Mouse (Mus musculus) liver, postnatal 0 days (tissue): ENCODE data around the gene Hesx1. TPM values are rescaled to one million over a fixed set of nuclear protein-coding genes. Genes with fewer than 3 reads are reported as not detected.

ENCODE experiments used
- ATAC-seq: fragments of 200-750 bp; cut with Nextera tagmentation; 2 replicates; pipeline ENCODE4 v1.8.0; 2017; ENCODE audit warnings: mild to moderate bottlenecking, moderate library complexity
- DNase-seq: peaks from one replicate; pipeline ENCODE4 v3.0.0-alpha.2; 2016
- H3K27ac ChIP-seq: fragments of 300-500 bp; sonication (generic); 2 replicates; pipeline ENCODE4 v1.5.1; 2014; ENCODE audit warnings: antibody characterized with exemption, moderate library complexity, mild to moderate bottlenecking, low read depth
- H3K27me3 ChIP-seq: fragments of 300-500 bp; sonication (generic); 2 replicates; pipeline ENCODE4 v1.6.1; 2014; ENCODE audit warnings: low read length, control low read depth, mixed read lengths; ENCODE audit not compliant: insufficient read depth
- H3K36me3 ChIP-seq: fragments of 300-500 bp; sonication (generic); replicated peaks from 2 replicates; pipeline ENCODE4 v1.6.1; 2014; ENCODE audit warnings: mild to moderate bottlenecking, control low read depth, low read length, moderate library complexity, mixed read lengths; ENCODE audit not compliant: insufficient read depth
- H3K4me1 ChIP-seq: fragments of 300-500 bp; sonication (generic); 2 replicates; pipeline ENCODE4 v1.6.1; 2014; ENCODE audit warnings: antibody characterized with exemption, mild to moderate bottlenecking, control low read depth; ENCODE audit not compliant: insufficient read depth
- H3K4me2 ChIP-seq: fragments of 300-500 bp; sonication (generic); 2 replicates; pipeline ENCODE4 v1.6.1; 2014; ENCODE audit warnings: low read depth, mild to moderate bottlenecking, low read length, moderate library complexity, mixed read lengths
- H3K4me3 ChIP-seq: fragments of 300-500 bp; sonication (generic); 2 replicates; pipeline ENCODE4 v1.5.1; 2014; ENCODE audit warnings: low read depth, low read length
- H3K9ac ChIP-seq: fragments of 300-500 bp; sonication (generic); replicated peaks from 2 replicates; pipeline ENCODE4 v1.6.1; 2014; ENCODE audit warnings: mild to moderate bottlenecking, moderate library complexity
- H3K9me3 ChIP-seq: fragments of 300-500 bp; sonication (generic); 2 replicates; pipeline ENCODE4 v1.6.1; 2016; ENCODE audit warnings: mild to moderate bottlenecking, control low read depth, low read length, mixed read lengths
- CTCF ChIP-seq: sonication (generic); IDR thresholded peaks from 2 replicates; pipeline ENCODE4 v1.5.1; 2016; ENCODE audit warnings: antibody characterized with exemption, low read depth
- EP300 ChIP-seq: IDR thresholded peaks from 2 replicates; pipeline ENCODE4 v1.6.1; 2016; ENCODE audit warnings: antibody characterized with exemption, low read depth, mild to moderate bottlenecking
- WGBS: fragments of 180-500 bp; shearing (Covaris S2); extraction: QIAGEN DNeasy Blood & Tissue Kit; methylation state at CpG from one replicate; pipeline ENCODE4 v1.1.7; 2014; ENCODE audit not compliant: insufficient replicate concordance; 5-methylcytosine and 5-hydroxymethylcytosine counted together
- polyA plus RNA-seq: library from polyadenylated mRNA; unstranded; fragments of >200 nt; fragmentation: Nextera tagmentation; extraction: Ambion mirVana; gene quantifications from 2 replicates; pipeline ENCODE4 v1.2.1, GENCODE M21; 2015

Gene Hesx1
- polyA plus RNA-seq, 1 experiment from 2014 or later, result 2.3 TPM

- no peak overlapping the region for H3K27ac ChIP-seq
- DNase-seq (peak; percentile 82), ATAC-seq (no peak)
- no peak overlapping the region for H3K4me3 ChIP-seq
- 37% methylated on average over 11 of the region's 11 CpGs for WGBS
- H3K9ac ChIP-seq, result no peak overlapping the region
- H3K4me2 ChIP-seq, result no peak overlapping the region
- TF ChIP-seq CTCF (peak; percentile 93), EP300 (no peak)
- no peaks in the 10 kb centered on the region for H3K9me3 ChIP-seq
- H3K36me3 ChIP-seq, result no peaks in the 10 kb centered on the region
- no peaks in the 10 kb centered on the region for H3K27me3 ChIP-seq
- no peaks in the 10 kb centered on the region for H3K4me1 ChIP-seq
Measured at GRCm38 (mm10) chr14:27022876-27023275, 28.7 kb downstream of the Hesx1 start.

GRCm38 (mm10) chr14:27024664-27025063, 30.4 kb downstream of the Hesx1 start:
- H3K27me3 ChIP-seq, result no peaks in the 10 kb centered on the region
- peak; percentile 78 for TF ChIP-seq EP300
- no peak for TF ChIP-seq CTCF
- no peak overlapping the region for H3K9ac ChIP-seq
- no peak overlapping the region for H3K4me2 ChIP-seq
- ATAC-seq (peak; percentile 49; the same call in 1 of the 2 replicates), DNase-seq (no peak)
- no peak overlapping the region for H3K4me3 ChIP-seq
- WGBS, result 35% methylated on average over 4 of the region's 4 CpGs
- H3K9me3 ChIP-seq, result no peaks in the 10 kb centered on the region
- no peaks in the 10 kb centered on the region for H3K4me1 ChIP-seq
- no peak overlapping the region for H3K27ac ChIP-seq
- no peaks in the 10 kb centered on the region for H3K36me3 ChIP-seq

DNA sequence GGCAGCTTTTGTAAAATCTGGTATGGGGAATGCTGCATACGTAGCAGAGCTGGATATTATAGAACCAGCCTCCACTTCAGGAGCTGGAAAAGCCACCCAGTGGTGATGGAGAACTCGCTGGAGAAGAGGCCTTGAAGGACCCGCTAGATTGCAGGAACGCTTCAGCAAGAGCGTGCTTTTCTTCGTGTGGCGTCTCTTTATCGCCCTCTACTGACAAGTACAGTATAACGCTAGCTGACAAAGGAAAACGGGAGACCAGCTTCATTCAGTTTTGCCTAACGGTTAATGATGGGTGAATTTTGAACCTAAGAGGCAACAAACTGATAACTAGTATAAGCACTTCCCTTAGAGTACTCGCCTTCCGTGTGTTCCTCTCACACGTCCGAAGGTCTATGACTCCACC, 35.6 kb downstream of the Hesx1 start:
- Histone ChIP-seq H3K9ac (no peak overlapping the region), H3K4me3 (no peak overlapping the region), H3K27ac (no peak overlapping the region), H3K36me3 (no peaks in the 10 kb centered on the region), H3K4me2 (no peak overlapping the region), H3K4me1 (no peaks in the 10 kb centered on the region), H3K27me3 (no peaks in the 10 kb centered on the region), H3K9me3 (no peaks in the 10 kb centered on the region)
- whole genome bisulfite sequencing, result 4% methylated on average over 15 of the region's 15 CpGs
- TF ChIP-seq CTCF, result peak; percentile 82
- no peak for TF ChIP-seq EP300
- ATAC-seq (peak; percentile 36; the same call in 1 of the 2 replicates), DNase-seq (peak; percentile 35)

DNA sequence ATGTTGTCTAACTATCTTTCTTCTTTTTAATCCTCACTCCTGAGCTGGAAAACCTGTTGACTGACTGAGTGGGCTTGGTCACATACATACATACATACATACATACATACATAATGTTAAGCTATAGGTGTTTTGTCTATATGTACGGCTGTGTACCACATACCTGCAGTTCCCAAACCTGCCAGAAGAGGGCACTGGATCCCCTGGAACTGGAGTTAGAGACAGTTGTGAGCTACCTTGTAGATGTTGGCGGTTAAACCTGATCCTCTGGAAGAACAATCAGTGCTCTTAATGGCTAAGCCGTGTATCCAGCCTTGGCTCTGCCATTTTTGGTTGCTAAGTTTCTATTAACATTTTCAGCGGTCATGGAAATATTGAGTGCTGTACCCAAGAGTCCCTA, 36.9 kb downstream of the Hesx1 start:
- no peaks in the 10 kb centered on the region for H3K4me1 ChIP-seq
- WGBS, result 18% methylated on average over 4 of the region's 4 CpGs
- DNase-seq (peak; percentile 81), ATAC-seq (no peak)
- H3K27ac ChIP-seq, result no peak overlapping the region
- H3K27me3 ChIP-seq, result no peaks in the 10 kb centered on the region
- no peaks in the 10 kb centered on the region for H3K9me3 ChIP-seq
- no peak overlapping the region for H3K4me2 ChIP-seq
- H3K4me3 ChIP-seq, result no peak overlapping the region
- TF ChIP-seq CTCF, result peak; percentile 91
- no peak for TF ChIP-seq EP300
- no peaks in the 10 kb centered on the region for H3K36me3 ChIP-seq
- H3K9ac ChIP-seq, result no peak overlapping the region

GRCm38 (mm10) chr14:27037513-27037912, 43.3 kb downstream of the Hesx1 start:
- ATAC-seq, result no peak
- H3K36me3 ChIP-seq, result no peaks in the 10 kb centered on the region
- peaks cover 27% of the 10 kb centered on the region for H3K27me3 ChIP-seq
- H3K9ac ChIP-seq, result no peak overlapping the region
- H3K9me3 ChIP-seq, result no peaks in the 10 kb centered on the region
- H3K4me3 ChIP-seq, result no peak overlapping the region
- no peak overlapping the region for H3K4me2 ChIP-seq
- DNase-seq, result no peak
- peaks cover 6% of the 10 kb centered on the region for H3K4me1 ChIP-seq
- WGBS, result 54% methylated on average over 1 of the region's 1 CpGs
- TF ChIP-seq EP300 (no peak), CTCF (no peak)
- H3K27ac ChIP-seq, result no peak overlapping the region

GRCm38 (mm10) chr14:27038783-27039182, 44.6 kb downstream of the Hesx1 start, which contains the start of gene Il17rd:
Il17rd (plus strand) TSS chr14:27038941.
- Histone ChIP-seq H3K27me3 (peaks cover 29% of the 10 kb centered on the region), H3K4me3 (peak within 1 kb of the TSS; percentile 74), H3K9ac (peak within 1 kb of the TSS; percentile 54), H3K9me3 (no peaks in the 10 kb centered on the region), H3K4me1 (peaks cover 6% of the 10 kb centered on the region), H3K27ac (no peak within 1 kb of the TSS), H3K36me3 (no peaks in the 10 kb centered on the region), H3K4me2 (peak within 1 kb of the TSS; percentile 98)
- TF ChIP-seq EP300, result no peak
- no peak for TF ChIP-seq CTCF
- DNase-seq (peak; percentile 80), ATAC-seq (peak; percentile 84)
- 4% methylated on average over 29 of the region's 29 CpGs for WGBS
